Mouse (Mus musculus): Measurements from ENCODE around the gene Rps27a.

- no peak for TF ChIP-seq CTCF (IDR thresholded peaks at IDR 0.05; ENCODE audit: low read depth)
- TF ChIP-seq EP300 (IDR thresholded peaks at IDR 0.05; ENCODE audit: low read depth): no peak
Measured at GRCm38 (mm10) chr11:29509421-29509820, 38.5 kb downstream of the Rps27a start.
